Mouse (Mus musculus) megakaryocyte-erythroid progenitor cell, adult 5-6 weeks (primary cell): ENCODE measurements around the gene 3110009E18Rik. TPM values are rescaled to one million over a fixed set of nuclear protein-coding genes. Genes with fewer than 3 reads are reported as not detected.

Experiments used
- ATAC-seq: replicated peaks from 2 replicates; pipeline ENCODE4 v1.8.0; 2016; ENCODE audit warnings: mild to moderate bottlenecking, inconsistent platforms; ENCODE audit not compliant: severe bottlenecking, poor library complexity, low FRiP score, low TSS enrichment
- total RNA-seq, 2 experiments: library from RNA; stranded (forward) in 1 of 2; stranded (reverse) in 1 of 2; fragments of 200-1000, 215-1000 nt in 1 of 2; fragments of >200 nt in 1 of 2; fragmentation: Nextera tagmentation in 1 of 2; gene quantifications; 2 replicates each; pipeline ENCODE4 v1.2.3; 2014 to 2017

3110009E18Rik gene
- total RNA-seq, 2 experiments from 2014 or later = 1.7 to 9.2 TPM

DNA sequence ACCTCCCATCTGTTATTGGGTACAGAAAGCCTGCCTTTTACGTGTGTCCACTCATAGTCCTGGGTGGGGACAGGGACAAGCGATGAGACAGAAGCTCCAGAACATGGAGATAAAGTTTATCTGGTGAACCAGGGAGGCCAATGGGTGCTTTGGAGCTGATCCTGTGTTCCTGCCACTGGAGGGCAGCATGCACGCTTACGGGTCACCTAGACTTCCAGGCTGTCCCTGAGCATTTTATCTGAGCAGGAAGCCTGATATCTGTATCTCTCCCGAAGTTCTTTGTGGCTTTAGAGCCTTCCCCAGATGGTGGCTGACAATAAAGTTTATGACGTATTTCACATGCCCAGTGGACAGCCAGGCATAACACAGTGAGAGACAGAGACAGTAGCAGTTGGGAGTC lies 110.3 kb downstream of the 3110009E18Rik start:
- peak; percentile 86 for ATAC-seq

DNA sequence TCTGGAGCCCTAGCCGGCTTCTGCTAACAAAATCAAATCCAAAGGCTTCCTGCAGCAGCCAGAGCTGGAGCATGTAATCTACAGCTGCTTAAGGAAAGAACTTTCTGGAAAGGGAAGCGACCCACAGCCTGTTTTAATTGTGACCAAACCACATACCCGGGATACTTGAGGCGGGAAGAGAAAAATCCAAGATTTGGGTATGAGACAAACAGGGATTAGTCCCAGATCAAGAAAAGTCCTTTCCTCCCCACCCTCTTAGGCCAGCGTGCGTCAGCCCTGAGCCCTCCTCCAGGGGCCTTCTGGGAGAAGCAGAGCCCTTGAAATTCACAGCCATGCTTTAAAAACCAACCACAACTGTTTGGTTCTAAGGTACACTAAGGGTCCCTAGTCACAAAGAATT lies 111.2 kb downstream of the 3110009E18Rik start:
- no peak for ATAC-seq

DNA sequence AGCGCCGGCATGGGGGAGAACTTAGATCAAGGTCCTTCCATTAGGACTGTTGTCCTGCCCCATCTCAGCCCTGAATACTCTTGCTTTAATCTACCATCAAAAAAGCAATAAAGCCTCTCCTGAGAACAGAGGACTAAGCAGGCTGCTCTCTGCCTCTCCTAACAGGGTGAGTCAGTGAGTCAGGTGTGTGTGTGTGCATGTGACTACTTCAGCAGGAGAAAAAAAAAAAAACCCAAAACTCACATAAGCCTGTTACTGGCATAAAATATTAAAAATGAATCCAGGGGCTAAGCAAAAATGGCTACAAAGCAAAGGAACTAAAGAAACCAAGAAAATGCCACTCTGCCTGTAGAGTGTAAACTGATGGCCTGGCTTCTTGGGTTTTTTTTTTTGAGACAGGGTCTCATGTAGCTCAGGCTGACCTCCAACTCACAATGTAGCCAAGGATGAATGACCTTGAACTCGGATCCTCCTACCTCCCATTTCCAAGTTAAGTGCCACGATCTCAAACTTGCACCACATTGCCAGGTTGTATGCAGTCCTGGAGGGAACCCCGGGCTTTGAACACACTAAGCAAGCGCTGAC lies 114.7 kb downstream of the 3110009E18Rik start:
- ATAC-seq = no peak

DNA sequence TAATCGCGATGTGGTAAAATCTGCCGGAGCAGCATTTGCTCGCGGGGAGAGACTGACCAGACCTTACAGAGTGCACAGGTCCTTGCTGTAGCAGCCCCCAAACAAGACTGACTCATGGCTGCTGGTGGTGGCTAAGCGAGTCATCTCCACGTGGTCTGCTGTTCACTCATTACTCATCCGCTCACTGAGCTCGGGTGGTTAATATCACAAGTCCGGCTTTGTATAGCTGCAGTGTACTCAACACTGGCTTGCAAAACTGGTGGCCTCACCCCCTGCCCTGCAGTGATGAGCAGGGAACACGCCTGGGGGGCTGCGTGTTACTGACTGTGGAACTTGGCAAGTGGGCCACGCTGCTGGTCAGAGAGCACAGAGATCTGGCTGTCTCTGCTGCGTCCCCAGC lies 115.4 kb downstream of the 3110009E18Rik start:
- no peak for ATAC-seq

DNA sequence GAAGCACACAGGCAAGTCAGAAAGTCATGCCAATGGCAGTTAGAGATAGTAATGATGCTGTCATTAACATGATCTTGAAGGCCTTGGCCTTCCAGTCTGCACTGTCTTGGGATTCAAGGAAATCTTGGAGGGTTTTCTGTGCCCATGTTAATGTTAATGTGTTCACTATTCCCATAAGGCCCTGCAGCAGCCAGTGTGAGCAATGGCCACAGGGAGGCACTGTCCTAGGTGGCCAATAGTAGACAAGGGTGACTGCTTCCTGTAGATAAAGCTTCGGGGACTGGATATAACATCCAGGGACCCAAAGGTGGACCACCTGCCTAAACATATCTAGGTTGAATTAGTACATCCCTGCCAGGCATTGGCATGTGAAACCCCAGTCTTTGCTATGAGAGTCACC lies 116.1 kb downstream of the 3110009E18Rik start:
- no peak for ATAC-seq

Other genes starting within 250 kb of the 3110009E18Rik start
- gene Tmem177, start 208.0 kb upstream of the 3110009E18Rik start, total RNA-seq (2014; fragmentation: Nextera tagmentation) = 5.4 and 7.3 TPM in 2 replicates
- 4.9 and 5.2 TPM in 2 replicates for gene Tmem177, start 208.0 kb upstream of the 3110009E18Rik start, total RNA-seq (2017)
- not detected in 2 replicates for gene Cfap221, start 124.0 kb upstream of the 3110009E18Rik start, total RNA-seq (2014; fragmentation: Nextera tagmentation)
- not detected in 2 replicates for gene Cfap221, start 124.0 kb upstream of the 3110009E18Rik start, total RNA-seq (2017)
- gene Sctr, start 114.3 kb upstream of the 3110009E18Rik start, total RNA-seq (2014; fragmentation: Nextera tagmentation) = not detected in 2 replicates
- not detected in 2 replicates for gene Sctr, start 114.3 kb upstream of the 3110009E18Rik start, total RNA-seq (2017)
- not detected in 2 replicates for gene Tmem37, start 47.1 kb upstream of the 3110009E18Rik start, total RNA-seq (2014; fragmentation: Nextera tagmentation)
- gene Tmem37, start 47.1 kb upstream of the 3110009E18Rik start, total RNA-seq (2017) = not detected in 2 replicates
- gene Dbi, start 109 bp upstream of the 3110009E18Rik start, total RNA-seq (2014; fragmentation: Nextera tagmentation) = 120 and 154 TPM in 2 replicates
- 135 and 188 TPM in 2 replicates for gene Dbi, start 109 bp upstream of the 3110009E18Rik start, total RNA-seq (2017)
- gene Steap3, start 151.5 kb downstream of the 3110009E18Rik start, total RNA-seq (2014; fragmentation: Nextera tagmentation) = 120 and 172 TPM in 2 replicates
- 28.2 and 43.0 TPM in 2 replicates for gene Steap3, start 151.5 kb downstream of the 3110009E18Rik start, total RNA-seq (2017)
- not detected in 2 replicates for gene C1ql2, start 219.4 kb downstream of the 3110009E18Rik start, total RNA-seq (2014; fragmentation: Nextera tagmentation)
- gene C1ql2, start 219.4 kb downstream of the 3110009E18Rik start, total RNA-seq (2017) = not detected in 2 replicates